Mouse (Mus musculus): Measurements from ENCODE around the gene Agtrap. TPM values are rescaled to one million over a fixed set of nuclear protein-coding genes. Genes with fewer than 3 reads are reported as not detected.
A peak's percentile ranks its signal among the peaks of the same experiment; 100 is the strongest.

The Agtrap gene
- polyA plus RNA-seq, 1 experiment from 2014 or later = 31.5 TPM

DNA sequence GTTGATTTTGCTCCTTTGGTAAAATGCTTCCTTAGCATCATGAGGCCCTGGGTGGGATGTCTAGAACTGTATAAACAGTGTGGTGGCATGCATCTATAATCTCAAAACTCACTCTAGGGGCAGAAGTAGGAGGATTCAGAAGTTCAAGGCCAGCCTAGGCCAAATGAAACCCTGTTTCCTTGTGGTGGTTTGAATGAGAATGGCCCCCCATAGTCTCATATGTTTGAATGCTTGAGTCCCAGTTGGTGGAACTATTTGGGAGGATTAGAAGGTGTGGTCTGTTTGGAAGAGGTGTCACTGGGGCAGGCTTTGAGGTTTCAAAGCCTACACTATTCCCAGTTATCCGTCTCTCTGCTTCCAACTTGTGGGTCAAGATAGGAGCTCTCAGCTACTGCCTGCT is 3.4 kb upstream of the Agtrap start:
- WGBS = 96% methylated on average over 1 of the region's 1 CpGs
- Histone ChIP-seq H3K4me2 (replicated peaks; ENCODE audit: low read depth, low read length) (no peak overlapping the region), H3K9me3 (ENCODE audit: low read length) (no peaks in the 10 kb centered on the region), H3K9ac (replicated peaks; ENCODE audit: low read length) (no peak overlapping the region), H3K27ac (ENCODE audit: low read length) (no peak overlapping the region), H3K27me3 (ENCODE audit: insufficient read depth, low read length) (no peaks in the 10 kb centered on the region), H3K36me3 (ENCODE audit: insufficient read depth, low read length) (no peaks in the 10 kb centered on the region), H3K4me1 (ENCODE audit: insufficient read depth, low read length) (peaks cover 12% of the 10 kb centered on the region), H3K4me3 (ENCODE audit: low read length) (no peak overlapping the region)
- ATAC-seq (ENCODE audit: low FRiP score, low TSS enrichment) = no peak

GRCm38 (mm10) chr4:148089166-148089565 is 1.3 kb upstream of the Agtrap start:
- H3K9me3 ChIP-seq (ENCODE audit: low read length) = no peaks in the 10 kb centered on the region
- H3K27ac ChIP-seq (ENCODE audit: low read length) = no peak overlapping the region
- H3K27me3 ChIP-seq (ENCODE audit: insufficient read depth, low read length) = no peaks in the 10 kb centered on the region
- WGBS = 69% methylated on average over 4 of the region's 4 CpGs
- no peak overlapping the region for H3K4me3 ChIP-seq (ENCODE audit: low read length)
- peaks cover 24% of the 10 kb centered on the region for H3K4me1 ChIP-seq (ENCODE audit: insufficient read depth, low read length)
- no peak overlapping the region for H3K4me2 ChIP-seq (replicated peaks; ENCODE audit: low read depth, low read length)
- no peak overlapping the region for H3K9ac ChIP-seq (replicated peaks; ENCODE audit: low read length)
- no peaks in the 10 kb centered on the region for H3K36me3 ChIP-seq (ENCODE audit: insufficient read depth, low read length)
- no peak for ATAC-seq (ENCODE audit: low FRiP score, low TSS enrichment)

DNA sequence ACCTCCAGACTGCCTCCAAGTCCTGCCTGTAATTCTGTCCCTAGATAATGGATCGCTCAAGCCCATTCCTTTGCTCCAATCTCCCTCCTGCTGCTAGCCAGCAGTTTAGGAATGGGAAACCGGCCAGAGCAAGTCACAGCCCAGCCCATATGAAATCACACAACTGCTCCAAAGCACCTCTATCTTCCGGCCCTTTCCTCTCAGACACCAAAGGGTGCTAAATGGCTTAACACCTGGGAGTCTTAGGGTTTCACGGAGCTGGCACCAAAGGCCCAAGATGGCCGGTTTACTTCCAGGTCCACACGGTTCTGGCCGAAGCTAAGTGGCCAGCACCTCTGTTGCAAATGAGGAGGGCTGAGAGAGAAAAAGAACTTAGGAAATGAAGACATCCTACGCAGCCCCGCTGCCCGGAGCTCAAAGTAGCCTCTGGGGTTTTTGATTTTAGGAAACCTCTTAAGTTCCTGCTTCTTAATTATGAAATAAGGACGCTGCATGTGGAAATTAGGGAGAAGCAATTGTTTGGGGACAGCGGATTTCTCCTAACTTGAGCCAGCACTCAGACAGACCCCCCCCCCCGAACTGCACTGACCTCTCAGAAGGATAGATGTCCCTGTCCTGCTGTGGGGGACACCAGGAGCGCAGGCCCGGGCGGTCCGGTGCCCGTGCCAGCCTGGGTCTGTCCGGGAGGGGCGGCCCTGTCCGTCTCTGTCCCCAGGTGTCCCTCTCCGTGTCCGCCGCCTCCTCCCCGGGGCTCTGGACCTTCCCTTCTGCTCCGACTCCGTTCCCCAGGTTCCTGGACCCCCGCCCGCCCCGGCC is 532 bp downstream of the Agtrap start:
- Histone ChIP-seq H3K27ac (ENCODE audit: low read length) (peak overlapping the region; percentile 68; the same call in 1 of the 2 replicates), H3K4me2 (replicated peaks; ENCODE audit: low read depth, low read length) (peak overlapping the region; percentile 83), H3K4me1 (ENCODE audit: insufficient read depth, low read length) (peaks cover 38% of the 10 kb centered on the region), H3K9ac (replicated peaks; ENCODE audit: low read length) (peak overlapping the region; percentile 89), H3K27me3 (ENCODE audit: insufficient read depth, low read length) (no peaks in the 10 kb centered on the region), H3K4me3 (ENCODE audit: low read length) (peak overlapping the region; percentile 89), H3K9me3 (ENCODE audit: low read length) (no peaks in the 10 kb centered on the region), H3K36me3 (ENCODE audit: insufficient read depth, low read length) (no peaks in the 10 kb centered on the region)
- peak; percentile 60 for ATAC-seq (ENCODE audit: low FRiP score, low TSS enrichment)
- 2% methylated on average over 30 of the region's 30 CpGs for WGBS

GRCm38 (mm10) chr4:148085907-148086305 is 1.9 kb downstream of the Agtrap start:
- WGBS = 97% methylated on average over 2 of the region's 3 CpGs
- no peak overlapping the region for H3K27ac ChIP-seq (ENCODE audit: low read length)
- H3K36me3 ChIP-seq (ENCODE audit: insufficient read depth, low read length) = peaks cover 5% of the 10 kb centered on the region
- no peaks in the 10 kb centered on the region for H3K27me3 ChIP-seq (ENCODE audit: insufficient read depth, low read length)
- H3K4me3 ChIP-seq (ENCODE audit: low read length) = no peak overlapping the region
- no peak for ATAC-seq (ENCODE audit: low FRiP score, low TSS enrichment)
- H3K4me2 ChIP-seq (replicated peaks; ENCODE audit: low read depth, low read length) = no peak overlapping the region
- H3K9me3 ChIP-seq (ENCODE audit: low read length) = no peaks in the 10 kb centered on the region
- H3K4me1 ChIP-seq (ENCODE audit: insufficient read depth, low read length) = peaks cover 38% of the 10 kb centered on the region
- peak overlapping the region; percentile 15; the same call in 1 of the 2 replicates for H3K9ac ChIP-seq (replicated peaks; ENCODE audit: low read length)

DNA sequence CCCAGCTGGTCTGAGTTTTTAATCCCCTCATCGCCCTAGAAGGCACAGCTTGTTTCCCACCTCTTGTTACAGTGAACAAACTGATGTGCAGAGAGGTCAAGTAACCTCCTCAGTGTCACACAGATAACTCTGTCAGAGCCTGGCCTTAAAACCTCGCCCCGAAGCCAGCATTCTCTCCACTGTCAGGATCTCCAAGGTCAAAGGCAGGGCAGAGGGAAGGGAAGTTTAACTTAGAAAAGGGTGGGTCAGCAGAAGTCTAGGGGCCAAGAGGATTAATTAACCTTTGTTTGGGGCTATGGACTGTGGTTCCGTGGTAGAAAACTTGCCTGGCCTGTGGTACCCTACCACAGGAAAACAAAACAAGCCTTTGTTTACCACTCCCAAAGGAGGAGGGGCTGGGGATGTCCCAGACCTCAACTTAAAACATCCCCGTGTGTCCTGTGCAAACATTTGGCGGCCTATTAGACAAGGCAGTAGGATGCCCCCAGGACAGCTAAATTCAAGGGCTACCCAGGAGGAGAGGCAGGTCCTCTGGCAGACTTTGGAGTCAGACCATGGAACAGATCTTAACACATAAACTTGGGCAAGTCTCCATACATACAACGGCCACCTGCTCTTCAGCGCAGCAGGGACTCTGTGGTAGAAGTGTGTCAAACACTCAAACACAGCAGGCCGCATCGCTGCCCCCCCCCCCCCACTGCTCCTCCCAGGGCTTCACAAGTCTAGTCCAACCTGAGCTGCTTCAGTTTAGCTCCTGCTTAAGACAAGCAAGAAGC is 2.5 kb downstream of the Agtrap start:
- no peaks in the 10 kb centered on the region for H3K9me3 ChIP-seq (ENCODE audit: low read length)
- no peak for ATAC-seq (ENCODE audit: low FRiP score, low TSS enrichment)
- H3K4me2 ChIP-seq (replicated peaks; ENCODE audit: low read depth, low read length) = no peak overlapping the region
- peaks cover 38% of the 10 kb centered on the region for H3K4me1 ChIP-seq (ENCODE audit: insufficient read depth, low read length)
- no peak overlapping the region for H3K4me3 ChIP-seq (ENCODE audit: low read length)
- 51% methylated on average over 10 of the region's 10 CpGs for WGBS
- H3K36me3 ChIP-seq (ENCODE audit: insufficient read depth, low read length) = peaks cover 11% of the 10 kb centered on the region
- H3K27ac ChIP-seq (ENCODE audit: low read length) = 0 out of 2 replicates have a peak overlapping the region, but pooled peaks have one; percentile 6
- H3K9ac ChIP-seq (replicated peaks; ENCODE audit: low read length) = peak overlapping the region; percentile 15; the same call in 1 of the 2 replicates
- H3K27me3 ChIP-seq (ENCODE audit: insufficient read depth, low read length) = no peaks in the 10 kb centered on the region

DNA sequence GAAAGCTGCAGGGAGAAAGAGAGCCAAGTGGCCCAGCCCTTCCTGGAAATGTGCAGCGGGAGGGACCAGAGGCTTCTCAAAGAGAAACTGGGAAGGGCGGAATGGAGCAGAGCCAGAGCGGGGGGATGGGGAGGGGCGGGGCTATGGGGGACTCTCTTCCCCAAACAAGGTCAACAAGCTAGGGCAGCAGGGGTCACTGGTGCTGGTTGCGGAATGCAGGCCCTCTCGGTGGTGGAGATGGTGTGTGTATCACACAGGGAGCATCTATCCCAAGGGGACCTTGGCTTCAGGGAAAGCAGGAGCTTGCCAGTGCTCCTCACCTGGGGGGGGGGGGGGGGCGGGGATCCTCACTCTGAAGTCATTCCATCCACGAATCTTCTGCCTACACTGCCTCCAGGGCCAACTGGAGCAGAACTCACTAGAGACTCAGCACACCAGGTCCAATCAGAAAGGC is 3.5 kb downstream of the Agtrap start:
- H3K9me3 ChIP-seq (ENCODE audit: low read length) = no peaks in the 10 kb centered on the region
- no peak for ATAC-seq (ENCODE audit: low FRiP score, low TSS enrichment)
- H3K9ac ChIP-seq (replicated peaks; ENCODE audit: low read length) = no peak overlapping the region
- no peak overlapping the region for H3K27ac ChIP-seq (ENCODE audit: low read length)
- WGBS = 15% methylated on average over 7 of the region's 8 CpGs
- H3K27me3 ChIP-seq (ENCODE audit: insufficient read depth, low read length) = no peaks in the 10 kb centered on the region
- H3K4me1 ChIP-seq (ENCODE audit: insufficient read depth, low read length) = peaks cover 38% of the 10 kb centered on the region
- no peak overlapping the region for H3K4me2 ChIP-seq (replicated peaks; ENCODE audit: low read depth, low read length)
- peaks cover 15% of the 10 kb centered on the region for H3K36me3 ChIP-seq (ENCODE audit: insufficient read depth, low read length)
- no peak overlapping the region for H3K4me3 ChIP-seq (ENCODE audit: low read length)

- Histone ChIP-seq H3K4me3 (ENCODE audit: low read length) (no peak overlapping the region), H3K27me3 (ENCODE audit: insufficient read depth, low read length) (no peaks in the 10 kb centered on the region), H3K4me1 (ENCODE audit: insufficient read depth, low read length) (peaks cover 38% of the 10 kb centered on the region), H3K9me3 (ENCODE audit: low read length) (no peaks in the 10 kb centered on the region), H3K9ac (replicated peaks; ENCODE audit: low read length) (no peak overlapping the region), H3K4me2 (replicated peaks; ENCODE audit: low read depth, low read length) (0 out of 2 replicates have a peak overlapping the region, but pooled peaks have one; percentile 7), H3K36me3 (ENCODE audit: insufficient read depth, low read length) (peaks cover 15% of the 10 kb centered on the region), H3K27ac (ENCODE audit: low read length) (0 out of 2 replicates have a peak overlapping the region, but pooled peaks have one; percentile 30)
- no peak for ATAC-seq (ENCODE audit: low FRiP score, low TSS enrichment)
- 48% methylated on average over 21 of the region's 21 CpGs for WGBS
Measured at GRCm38 (mm10) chr4:148083176-148083899, 4.5 kb downstream of the Agtrap start.

DNA sequence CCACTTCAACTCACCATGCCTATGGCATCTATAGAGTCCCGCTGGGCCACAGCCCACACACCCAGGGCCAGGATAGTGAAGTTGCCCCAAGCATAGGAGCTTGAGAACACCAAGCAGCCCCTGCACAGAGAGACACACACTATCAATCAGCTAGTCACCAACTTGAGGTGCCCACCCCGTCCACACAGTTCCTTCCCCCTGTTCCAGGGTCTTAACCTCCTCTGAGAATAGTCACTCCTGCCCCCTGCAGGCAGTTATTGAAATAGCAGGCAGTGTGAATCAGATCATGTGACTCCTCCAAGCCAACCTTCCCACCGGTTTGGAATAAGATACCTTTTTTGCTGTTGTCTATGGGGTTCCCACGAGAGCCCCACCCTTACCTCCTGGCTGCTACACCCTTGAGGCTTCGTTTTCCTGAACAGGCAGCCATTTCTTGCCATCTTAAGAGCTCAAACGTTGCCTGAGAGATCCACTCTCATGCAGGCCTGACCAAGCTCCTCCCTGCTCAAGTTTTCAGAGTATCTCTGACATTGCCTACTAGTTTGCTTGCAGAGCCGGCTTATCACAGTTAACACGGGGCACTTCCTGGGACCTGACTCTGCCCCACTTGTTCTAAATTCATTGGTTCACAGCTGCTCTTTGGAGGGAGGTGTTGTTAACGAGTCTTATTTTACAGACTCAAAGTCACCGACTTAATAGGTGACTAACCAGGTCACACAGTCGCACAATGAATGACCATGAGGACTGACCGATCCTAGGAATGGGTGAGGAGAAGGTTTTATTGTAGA is 5.4 kb downstream of the Agtrap start:
- no peak overlapping the region for H3K9ac ChIP-seq (replicated peaks; ENCODE audit: low read length)
- H3K27ac ChIP-seq (ENCODE audit: low read length) = 0 out of 2 replicates have a peak overlapping the region, but pooled peaks have one; percentile 9
- no peak overlapping the region for H3K4me3 ChIP-seq (ENCODE audit: low read length)
- no peak overlapping the region for H3K4me2 ChIP-seq (replicated peaks; ENCODE audit: low read depth, low read length)
- no peaks in the 10 kb centered on the region for H3K9me3 ChIP-seq (ENCODE audit: low read length)
- WGBS = 47% methylated on average over 12 of the region's 12 CpGs
- 0 out of 2 replicates have a peak, but pooled peaks have one; percentile 5 for ATAC-seq (ENCODE audit: low FRiP score, low TSS enrichment)
- H3K4me1 ChIP-seq (ENCODE audit: insufficient read depth, low read length) = peaks cover 35% of the 10 kb centered on the region
- H3K27me3 ChIP-seq (ENCODE audit: insufficient read depth, low read length) = no peaks in the 10 kb centered on the region
- H3K36me3 ChIP-seq (ENCODE audit: insufficient read depth, low read length) = peaks cover 15% of the 10 kb centered on the region

- Histone ChIP-seq H3K9ac (replicated peaks; ENCODE audit: low read length) (no peak overlapping the region), H3K27me3 (ENCODE audit: insufficient read depth, low read length) (no peaks in the 10 kb centered on the region), H3K4me2 (replicated peaks; ENCODE audit: low read depth, low read length) (no peak overlapping the region), H3K4me3 (ENCODE audit: low read length) (no peak overlapping the region), H3K9me3 (ENCODE audit: low read length) (no peaks in the 10 kb centered on the region), H3K36me3 (ENCODE audit: insufficient read depth, low read length) (peaks cover 15% of the 10 kb centered on the region), H3K27ac (ENCODE audit: low read length) (no peak overlapping the region), H3K4me1 (ENCODE audit: insufficient read depth, low read length) (peaks cover 26% of the 10 kb centered on the region)
- WGBS = 92% methylated on average over 10 of the region's 10 CpGs
- ATAC-seq (ENCODE audit: low FRiP score, low TSS enrichment) = no peak
Measured at GRCm38 (mm10) chr4:148081201-148081600, 6.6 kb downstream of the Agtrap start.

Measured in kidney, embryonic 16.5 days (tissue).